Mouse (Mus musculus) MEL (cell line): ENCODE results near the gene P2ry2. TPM values are rescaled to one million over a fixed set of nuclear protein-coding genes. Genes with fewer than 3 reads are reported as not detected.

ENCODE experiments used
- DNase-seq: peaks from one replicate; pipeline ENCODE4 v3.0.0; 2011; ENCODE audit warnings: low read depth, low spot score
- H3K27ac ChIP-seq: 2 replicates; pipeline ENCODE4 v1.5.1; 2012; ENCODE audit warnings: low read depth, mild to moderate bottlenecking, control low read depth, low read length, moderate library complexity; ENCODE audit not compliant: control insufficient read depth
- H3K27me3 ChIP-seq, 2 experiments: fragments of 150-350 bp in 1 of 2; sonication (generic) in 1 of 2; 2 replicates each; pipeline ENCODE4 v1.6.1; 2012; ENCODE audit warnings: low read length in 2 of 2, mild to moderate bottlenecking in 2 of 2, improper control_type of control experiment in 1 of 2, moderate library complexity in 1 of 2; ENCODE audit not compliant: insufficient read depth in 2 of 2, control insufficient read depth in 1 of 2
- H3K36me3 ChIP-seq, 2 experiments: 2 replicates each; pipeline ENCODE4 v1.6.1; 2012 to 2014; ENCODE audit warnings: low read length in 2 of 2, improper control_type of control experiment in 1 of 2, inconsistent platforms in 1 of 2, mild to moderate bottlenecking in 1 of 2; ENCODE audit not compliant: insufficient read depth in 2 of 2, control insufficient read depth in 1 of 2
- H3K4me1 ChIP-seq, 2 experiments: fragments of 150-350 bp in 1 of 2; sonication (generic) in 1 of 2; 2 replicates each; pipeline ENCODE4 v1.6.1; 2012; ENCODE audit warnings: low read length in 2 of 2, improper control_type of control experiment in 1 of 2, mild to moderate bottlenecking in 1 of 2; ENCODE audit not compliant: insufficient read depth in 2 of 2, control insufficient read depth in 1 of 2
- H3K4me3 ChIP-seq, 2 experiments: fragments of 150-350 bp in 1 of 2; sonication (generic) in 1 of 2; 2 replicates each; pipeline ENCODE4 v1.5.1; 2012; ENCODE audit warnings: low read depth in 2 of 2, low read length in 2 of 2, mild to moderate bottlenecking in 2 of 2, moderate library complexity in 2 of 2, control low read depth in 1 of 2, improper control_type of control experiment in 1 of 2; ENCODE audit not compliant: control insufficient read depth in 1 of 2, insufficient read depth in 1 of 2
- H3K79me2 ChIP-seq: 2 replicates; pipeline ENCODE4 v1.6.1; 2012; ENCODE audit warnings: mild to moderate bottlenecking, low read length, moderate library complexity; ENCODE audit not compliant: control insufficient read depth, poor library complexity, insufficient read depth
- H3K9ac ChIP-seq: 2 replicates; pipeline ENCODE4 v1.6.1; 2012; ENCODE audit warnings: low read depth, mild to moderate bottlenecking, control low read depth, low read length, moderate library complexity; ENCODE audit not compliant: control insufficient read depth, poor library complexity, severe bottlenecking
- H3K9me3 ChIP-seq: fragments of 150-350 bp; sonication (generic); replicated peaks from 2 replicates; pipeline ENCODE4 v1.6.1; 2012; ENCODE audit warnings: mild to moderate bottlenecking, low read length, improper control_type of control experiment, moderate library complexity; ENCODE audit not compliant: insufficient read depth
- CHD1 ChIP-seq: IDR thresholded peaks from 2 replicates; pipeline ENCODE4 v1.6.1; 2012; ENCODE audit warnings: low read depth, mild to moderate bottlenecking, inconsistent platforms, low read length, improper control_type of control experiment
- CHD2 ChIP-seq: IDR thresholded peaks from 2 replicates; pipeline ENCODE4 v1.6.1; 2011; ENCODE audit warnings: low read length, improper control_type of control experiment
- E2F4 ChIP-seq: IDR thresholded peaks from 2 replicates; pipeline ENCODE4 v1.6.1; 2011; ENCODE audit warnings: low read depth, low read length, improper control_type of control experiment, borderline replicate concordance
- ETS1 ChIP-seq: IDR thresholded peaks from 2 replicates; pipeline ENCODE4 v1.6.1; 2012; ENCODE audit warnings: low read depth, mild to moderate bottlenecking, inconsistent platforms, low read length, improper control_type of control experiment, moderate library complexity
- GABPA ChIP-seq: IDR thresholded peaks from 2 replicates; pipeline ENCODE4 v1.6.1; 2012; ENCODE audit warnings: low read depth, mild to moderate bottlenecking, inconsistent platforms, low read length, improper control_type of control experiment, moderate library complexity
- GATA1 ChIP-seq: IDR thresholded peaks from 2 replicates; pipeline ENCODE4 v1.6.1; 2011; ENCODE audit warnings: low read depth, low read length, improper control_type of control experiment
- JUND ChIP-seq: IDR thresholded peaks from 2 replicates; pipeline ENCODE4 v1.6.1; 2011; ENCODE audit warnings: low read depth, mild to moderate bottlenecking, improper control_type of control experiment, low read length
- MAZ ChIP-seq: IDR thresholded peaks from 2 replicates; pipeline ENCODE4 v1.6.1; 2012; ENCODE audit warnings: low read depth, mild to moderate bottlenecking, inconsistent platforms, low read length, improper control_type of control experiment
- MXI1 ChIP-seq: IDR thresholded peaks from 2 replicates; pipeline ENCODE4 v1.6.1; 2011; ENCODE audit warnings: mild to moderate bottlenecking, low read depth, low read length, improper control_type of control experiment
- MYC ChIP-seq: IDR thresholded peaks from 2 replicates; pipeline ENCODE4 v1.6.1; 2011; ENCODE audit warnings: low read depth, mild to moderate bottlenecking, low read length, improper control_type of control experiment, moderate library complexity
- POLR2AphosphoS2 ChIP-seq: IDR thresholded peaks from 2 replicates; pipeline ENCODE4 v1.6.1; 2011; ENCODE audit warnings: low read length, improper control_type of control experiment
- SMC3 ChIP-seq: IDR thresholded peaks from 2 replicates; pipeline ENCODE4 v1.6.1; 2011; ENCODE audit warnings: low read depth, low read length, improper control_type of control experiment
- TAL1 ChIP-seq: IDR thresholded peaks from 2 replicates; pipeline ENCODE4 v1.6.1; 2012; ENCODE audit warnings: mild to moderate bottlenecking, inconsistent platforms, low read length, moderate library complexity, mixed read lengths
- TBP ChIP-seq: IDR thresholded peaks from 2 replicates; pipeline ENCODE4 v1.8.0; 2011; ENCODE audit warnings: low read depth, low read length, improper control_type of control experiment
- TCF12 ChIP-seq: IDR thresholded peaks from 2 replicates; pipeline ENCODE4 v1.6.1; 2014; ENCODE audit warnings: low read depth, mild to moderate bottlenecking, inconsistent platforms, low read length, improper control_type of control experiment, moderate library complexity
- UBTF ChIP-seq: IDR thresholded peaks from 2 replicates; pipeline ENCODE4 v1.6.1; 2012; ENCODE audit warnings: low read depth, mild to moderate bottlenecking, inconsistent platforms, low read length, improper control_type of control experiment, moderate library complexity, borderline replicate concordance; ENCODE audit not compliant: insufficient read depth
- USF1 ChIP-seq: IDR thresholded peaks from 2 replicates; pipeline ENCODE4 v1.6.1; 2014; ENCODE audit warnings: low read depth, mild to moderate bottlenecking, inconsistent platforms, low read length, improper control_type of control experiment, moderate library complexity
- ZC3H11A ChIP-seq: IDR thresholded peaks from 2 replicates; pipeline ENCODE4 v1.6.1; 2012; ENCODE audit warnings: low read depth, mild to moderate bottlenecking, inconsistent platforms, low read length, improper control_type of control experiment
- ZMIZ1 ChIP-seq: IDR thresholded peaks from 2 replicates; pipeline ENCODE4 v1.6.1; 2012; ENCODE audit warnings: low read depth, mild to moderate bottlenecking, inconsistent platforms, low read length, improper control_type of control experiment, moderate library complexity
- ZNF384 ChIP-seq: IDR thresholded peaks from 2 replicates; pipeline ENCODE4 v1.6.1; 2012; ENCODE audit warnings: low read depth, mild to moderate bottlenecking, inconsistent platforms, low read length, improper control_type of control experiment
- polyA plus RNA-seq, 2 experiments: library from polyadenylated mRNA; stranded (reverse) in 1 of 2; unstranded in 1 of 2; fragments of >175 nt in 1 of 2; fragments of >200 nt in 1 of 2; gene quantifications; 2 replicates each; pipeline versions ENCODE4 v1.2.1 to v1.2.4; 2012; ENCODE audit warnings: low replicate concordance in 2 of 2, low read depth in 1 of 2; ENCODE audit not compliant: insufficient read length in 2 of 2, insufficient read depth in 1 of 2, missing spikeins in 1 of 2
- total RNA-seq: library from RNA; depleted of rRNA; stranded (reverse); fragments of 300-350 nt; gene quantifications from 2 replicates; pipeline ENCODE4 v1.2.3, GENCODE M21; 2012

Gene P2ry2
- total and polyA plus RNA-seq, 3 experiments, result 0.23 to 0.86 TPM; not detected in 1

- H3K27me3 ChIP-seq, result peaks cover 0 to 2% of the 10 kb centered on the region in 2 experiments; a peak in 1 of 4 replicates
- H3K9ac ChIP-seq, result no peak within 1 kb of the TSS
- H3K36me3 ChIP-seq, result no peaks in the 10 kb centered on the region
- no peak within 1 kb of the TSS for H3K27ac ChIP-seq
- no peaks in the 10 kb centered on the region for H3K79me2 ChIP-seq
- H3K4me1 ChIP-seq, result no peaks in the 10 kb centered on the region
- TF ChIP-seq TAL1, result no peak
- TF ChIP-seq MXI1, result no peak
- no peak for TF ChIP-seq MAZ
- TF ChIP-seq SMC3, result no peak
- no peak for TF ChIP-seq CHD1
- TF ChIP-seq GATA1, result no peak
- TF ChIP-seq TCF12, result no peak
- no peak for TF ChIP-seq ETS1
- TF ChIP-seq JUND, result no peak
- no peak for TF ChIP-seq GABPA
- TF ChIP-seq MYC, result no peak
- H3K4me3 ChIP-seq, result no peak within 1 kb of the TSS
- DNase-seq, result no peak
- H3K9me3 ChIP-seq, result no peaks in the 10 kb centered on the region
These were observed 38.3 kb downstream of the P2ry2 start, which contains the start of gene P2ry6 for GRCm38 (mm10) chr7:100974135-100974903. Gene P2ry6 (minus strand): TSS chr7:100974649.

DNA sequence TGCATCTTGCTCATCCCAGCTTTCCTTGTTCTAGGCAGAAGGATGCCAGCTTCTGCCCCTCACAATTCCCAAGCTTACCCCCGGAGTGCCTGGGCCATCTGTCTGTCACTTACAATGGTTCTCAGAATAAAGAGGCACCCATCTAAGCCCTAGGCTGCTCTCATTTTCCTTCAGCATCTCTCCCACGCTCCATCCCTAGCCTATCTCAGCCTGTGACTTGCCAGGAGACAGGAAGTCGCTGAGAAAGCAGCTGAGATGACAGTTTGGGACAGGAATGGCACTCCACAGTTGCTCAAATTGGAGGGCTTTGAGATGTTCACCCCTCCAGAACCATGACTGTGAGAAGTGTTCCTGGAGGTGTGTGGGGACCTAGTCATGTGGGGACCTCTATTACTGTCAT lies 39.8 kb downstream of the P2ry2 start:
- TF ChIP-seq MXI1 (no peak), CHD2 (no peak), USF1 (no peak)
- DNase-seq, result no peak
- Histone ChIP-seq H3K9ac (no peak overlapping the region), H3K27me3 (peaks cover 0 to 2% of the 10 kb centered on the region in 2 experiments; a peak in 1 of 4 replicates), H3K79me2 (no peaks in the 10 kb centered on the region), H3K36me3 (no peaks in the 10 kb centered on the region), H3K4me3 (no peak overlapping the region), H3K4me1 (no peaks in the 10 kb centered on the region), H3K9me3 (no peaks in the 10 kb centered on the region), H3K27ac (no peak overlapping the region)

DNA sequence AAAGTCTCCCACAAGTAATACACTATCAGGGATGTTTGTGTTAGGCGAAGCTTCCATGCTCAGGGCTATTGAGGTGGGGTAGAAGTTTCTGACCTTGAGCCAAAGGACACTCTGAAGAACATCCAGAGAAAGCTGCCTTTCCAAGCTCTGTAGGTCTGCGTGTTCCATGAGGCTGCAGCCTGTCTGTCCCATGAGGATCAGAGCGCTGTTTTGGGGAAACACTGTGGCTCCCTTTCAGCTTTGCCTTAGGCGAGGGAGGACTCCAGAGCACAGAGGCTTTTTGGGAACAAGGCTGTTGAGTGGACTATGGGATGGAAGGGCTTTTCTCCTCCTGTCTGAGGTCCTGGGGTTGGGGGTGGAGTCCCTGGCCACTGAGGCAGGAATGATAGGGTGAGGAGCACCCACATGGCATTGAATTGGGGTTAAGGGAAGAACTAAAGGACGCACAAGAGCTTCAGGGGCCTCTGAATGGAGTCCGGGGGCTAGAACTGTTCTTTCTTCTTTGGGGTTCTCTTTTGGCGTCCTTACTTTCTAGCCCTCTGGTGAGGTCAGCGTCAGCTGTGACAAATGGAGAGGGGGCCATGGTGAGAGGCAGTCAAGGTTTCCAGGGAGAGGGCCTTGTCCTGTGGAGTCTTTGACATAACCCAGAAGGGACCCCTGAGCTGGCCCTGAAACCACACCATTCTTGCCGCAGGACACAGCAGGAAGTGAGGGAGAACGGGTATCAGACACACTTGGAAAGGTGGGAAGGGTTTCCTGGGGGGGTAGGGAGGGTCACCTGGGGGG lies 43.6 kb downstream of the P2ry2 start:
- H3K4me3 ChIP-seq, result no peak overlapping the region
- peaks cover 0 to 4% of the 10 kb centered on the region in 2 experiments; a peak in 2 of 4 replicates for H3K27me3 ChIP-seq
- TF ChIP-seq ZNF384 (no peak), TCF12 (no peak), E2F4 (no peak), TBP (no peak), ETS1 (no peak), USF1 (no peak), MYC (no peak), ZC3H11A (no peak), POLR2AphosphoS2 (no peak), UBTF (no peak), JUND (no peak), ZMIZ1 (no peak)
- DNase-seq, result no peak
- H3K9ac ChIP-seq, result no peak overlapping the region
- no peaks in the 10 kb centered on the region for H3K4me1 ChIP-seq
- H3K27ac ChIP-seq, result no peak overlapping the region
- no peaks in the 10 kb centered on the region for H3K36me3 ChIP-seq
- H3K79me2 ChIP-seq, result no peaks in the 10 kb centered on the region
- no peaks in the 10 kb centered on the region for H3K9me3 ChIP-seq
